Mouse (Mus musculus) stomach, embryonic 14.5 days (tissue): ENCODE data around the gene Cbx4. TPM values are rescaled to one million over a fixed set of nuclear protein-coding genes. Genes with fewer than 3 reads are reported as not detected.
A peak's percentile ranks its signal among the peaks of the same experiment; 100 is the strongest.
"Not testable (repeated sequence)": the region's sequence is repeated elsewhere in the genome, so short reads cannot be mapped to it uniquely, and the experiment has no call there.

Source experiments
- ATAC-seq: fragments of 200-750 bp; cut with Nextera tagmentation; 2 replicates; pipeline ENCODE4 v1.8.0; 2017; ENCODE audit warnings: low read depth, moderate TSS enrichment; ENCODE audit not compliant: insufficient number of reproducible peaks, insufficient read depth, low FRiP score
- H3K27ac ChIP-seq: fragments of 300-500 bp; sonication (generic); 2 replicates; pipeline ENCODE4 v1.5.1; 2014; ENCODE audit warnings: mild to moderate bottlenecking, low read length, moderate library complexity, mixed read lengths
- H3K27me3 ChIP-seq: fragments of 300-500 bp; sonication (generic); 2 replicates; pipeline ENCODE4 v1.6.1; 2014; ENCODE audit warnings: low read length, control low read depth, mixed read lengths; ENCODE audit not compliant: control insufficient read depth, insufficient read depth
- H3K36me3 ChIP-seq: fragments of 300-500 bp; sonication (generic); 2 replicates; pipeline ENCODE4 v1.6.1; 2014; ENCODE audit warnings: mild to moderate bottlenecking, control low read depth, low read length, moderate library complexity, mixed read lengths; ENCODE audit not compliant: control insufficient read depth, insufficient read depth
- H3K4me1 ChIP-seq: fragments of 300-500 bp; sonication (generic); 2 replicates; pipeline ENCODE4 v1.6.1; 2014; ENCODE audit warnings: low read length, control low read depth, mixed read lengths; ENCODE audit not compliant: control insufficient read depth, insufficient read depth
- H3K4me2 ChIP-seq: fragments of 300-500 bp; sonication (generic); replicated peaks from 2 replicates; pipeline ENCODE4 v1.6.1; 2014; ENCODE audit warnings: low read depth, low read length, control low read depth
- H3K4me3 ChIP-seq: fragments of 300-500 bp; sonication (generic); 2 replicates; pipeline ENCODE4 v1.5.1; 2014; ENCODE audit warnings: low read depth, low read length, control low read depth
- H3K9ac ChIP-seq: fragments of 300-500 bp; sonication (generic); replicated peaks from 2 replicates; pipeline ENCODE4 v1.6.1; 2014; ENCODE audit warnings: low read depth, mild to moderate bottlenecking, control low read depth, low read length, moderate library complexity, mixed read lengths
- H3K9me3 ChIP-seq: fragments of 300-500 bp; sonication (generic); 2 replicates; pipeline ENCODE4 v1.6.1; 2016; ENCODE audit warnings: low read depth, low read length, control low read depth; ENCODE audit not compliant: control insufficient read depth
- WGBS: fragments of 180-500 bp; shearing (Covaris S2); extraction: QIAGEN DNeasy Blood & Tissue Kit; methylation state at CpG from one replicate; pipeline ENCODE4 v1.1.7; 2014; 5-methylcytosine and 5-hydroxymethylcytosine counted together
- polyA plus RNA-seq: library from polyadenylated mRNA; unstranded; fragments of >200 nt; fragmentation: Nextera tagmentation; extraction: Ambion mirVana; gene quantifications from 2 replicates; pipeline ENCODE4 v1.2.1, GENCODE M21; 2014

The Cbx4 gene
- polyA plus RNA-seq, 1 experiment from 2014 or later: 7.0 TPM

- H3K9me3 ChIP-seq: no peaks in the 10 kb centered on the region
- no peak overlapping the region for H3K9ac ChIP-seq
- no peaks in the 10 kb centered on the region for H3K36me3 ChIP-seq
- H3K27me3 ChIP-seq: no peaks in the 10 kb centered on the region
- WGBS: 79% methylated on average over 3 of the region's 3 CpGs
- ATAC-seq: no peak
- no peak overlapping the region for H3K4me3 ChIP-seq
- no peaks in the 10 kb centered on the region for H3K4me1 ChIP-seq
- no peak overlapping the region for H3K27ac ChIP-seq
- H3K4me2 ChIP-seq: no peak overlapping the region
Measured at GRCm38 (mm10) chr11:119103991-119104390, 18.0 kb upstream of the Cbx4 start.

GRCm38 (mm10) chr11:119100355-119100754, 14.3 kb upstream of the Cbx4 start:
- not testable (repeated sequence) for ATAC-seq

GRCm38 (mm10) chr11:119098202-119098601, 12.2 kb upstream of the Cbx4 start:
- Histone ChIP-seq H3K27me3 (no peaks in the 10 kb centered on the region), H3K4me2 (no peak overlapping the region), H3K4me3 (no peak overlapping the region), H3K27ac (no peak overlapping the region), H3K4me1 (0 out of 2 replicates have a peak, but pooled peaks cover 4% of the 10 kb centered on the region), H3K36me3 (no peaks in the 10 kb centered on the region), H3K9ac (no peak overlapping the region), H3K9me3 (no peaks in the 10 kb centered on the region)
- no peak for ATAC-seq
- WGBS: 77% methylated on average over 4 of the region's 4 CpGs

More at GRCm38 (mm10) chr11:119100355-119100754, 14.3 kb upstream of the Cbx4 start:
- not testable (repeated sequence) for H3K36me3 ChIP-seq, H3K9me3 ChIP-seq, H3K9ac ChIP-seq, H3K4me1 ChIP-seq, H3K4me3 ChIP-seq, H3K4me2 ChIP-seq, H3K27ac ChIP-seq, H3K27me3 ChIP-seq
- WGBS: 68% methylated on average over 4 of the region's 4 CpGs

- H3K4me3 ChIP-seq: no peak overlapping the region
- H3K27ac ChIP-seq: no peak overlapping the region
- no peaks in the 10 kb centered on the region for H3K9me3 ChIP-seq
- no peak overlapping the region for H3K4me2 ChIP-seq
- peaks cover 9% of the 10 kb centered on the region; the same call in 1 of the 2 replicates for H3K4me1 ChIP-seq
- no peaks in the 10 kb centered on the region for H3K27me3 ChIP-seq
- H3K9ac ChIP-seq: no peak overlapping the region
- H3K36me3 ChIP-seq: no peaks in the 10 kb centered on the region
- 33% methylated on average over 3 of the region's 3 CpGs for WGBS
- ATAC-seq: no peak
Measured at GRCm38 (mm10) chr11:119095441-119095840, 9.4 kb upstream of the Cbx4 start.

GRCm38 (mm10) chr11:119093322-119093721, 7.3 kb upstream of the Cbx4 start:
- H3K27ac ChIP-seq: no peak overlapping the region
- no peaks in the 10 kb centered on the region for H3K9me3 ChIP-seq
- H3K27me3 ChIP-seq: peaks cover 10% of the 10 kb centered on the region; the same call in 1 of the 2 replicates
- peaks cover 19% of the 10 kb centered on the region; the same call in 1 of the 2 replicates for H3K4me1 ChIP-seq
- H3K4me2 ChIP-seq: no peak overlapping the region
- H3K4me3 ChIP-seq: no peak overlapping the region
- ATAC-seq: no peak
- no peaks in the 10 kb centered on the region for H3K36me3 ChIP-seq
- H3K9ac ChIP-seq: no peak overlapping the region
- WGBS: 53% methylated on average over 1 of the region's 1 CpGs

- Histone ChIP-seq H3K4me3 (no peak overlapping the region), H3K4me1 (peaks cover 23% of the 10 kb centered on the region; the same call in 1 of the 2 replicates)
- ATAC-seq: no peak
Measured at GRCm38 (mm10) chr11:119092286-119092685, 6.3 kb upstream of the Cbx4 start.

GRCm38 (mm10) chr11:119091598-119091991, 5.6 kb upstream of the Cbx4 start:
- Histone ChIP-seq H3K4me3 (no peak overlapping the region), H3K9ac (no peak overlapping the region)
- ATAC-seq: no peak; the same call in 1 of the 2 replicates

More at GRCm38 (mm10) chr11:119092286-119092685, 6.3 kb upstream of the Cbx4 start:
- Histone ChIP-seq H3K9me3 (no peaks in the 10 kb centered on the region), H3K27me3 (peaks cover 14% of the 10 kb centered on the region; the same call in 1 of the 2 replicates), H3K9ac (no peak overlapping the region), H3K4me2 (no peak overlapping the region), H3K27ac (no peak overlapping the region), H3K36me3 (no peaks in the 10 kb centered on the region)
- WGBS: 70% methylated on average over 3 of the region's 3 CpGs

GRCm38 (mm10) chr11:119090961-119091597, 5.1 kb upstream of the Cbx4 start:
- ATAC-seq: peak; percentile 64
- H3K9ac ChIP-seq: peak overlapping the region; percentile 41
- peaks cover 30% of the 10 kb centered on the region for H3K4me1 ChIP-seq
- no peaks in the 10 kb centered on the region for H3K36me3 ChIP-seq
- no peaks in the 10 kb centered on the region for H3K9me3 ChIP-seq
- peaks cover 14% of the 10 kb centered on the region; the same call in 1 of the 2 replicates for H3K27me3 ChIP-seq
- H3K4me3 ChIP-seq: peak overlapping the region; percentile 51
- 1% methylated on average over 28 of the region's 42 CpGs for WGBS
- H3K4me2 ChIP-seq: peak overlapping the region; percentile 97
- peak overlapping the region; percentile 7; the same call in 1 of the 2 replicates for H3K27ac ChIP-seq

More at GRCm38 (mm10) chr11:119091598-119091991, 5.6 kb upstream of the Cbx4 start:
- Histone ChIP-seq H3K9me3 (no peaks in the 10 kb centered on the region), H3K36me3 (no peaks in the 10 kb centered on the region), H3K27me3 (peaks cover 14% of the 10 kb centered on the region; the same call in 1 of the 2 replicates), H3K4me2 (peak overlapping the region; percentile 97), H3K4me1 (peaks cover 28% of the 10 kb centered on the region), H3K27ac (no peak overlapping the region)
- WGBS: 8% methylated on average over 8 of the region's 8 CpGs
